Mouse (Mus musculus): ENCODE results near the gene Tsg101. TPM values are rescaled to one million over a fixed set of nuclear protein-coding genes. Genes with fewer than 3 reads are reported as not detected.

Gene Tsg101
- polyA plus RNA-seq, 1 experiment from 2014 or later, result 129 TPM

Other genes with a start within 250 kb of the Tsg101 start
- 0.11 and 0.30 TPM in 2 replicates for gene Tph1, start 247.4 kb downstream of the Tsg101 start, polyA plus RNA-seq (2014; fragmentation: Nextera tagmentation; extraction: Ambion mirVana)
- gene Saal1, start 209.3 kb downstream of the Tsg101 start, polyA plus RNA-seq (2014; fragmentation: Nextera tagmentation; extraction: Ambion mirVana), result 30.7 and 32.7 TPM in 2 replicates
- gene Saa3, start 204.3 kb downstream of the Tsg101 start, polyA plus RNA-seq (2014; fragmentation: Nextera tagmentation; extraction: Ambion mirVana), result 0.29 and 0.78 TPM in 2 replicates
- gene Saa4, start 187.4 kb downstream of the Tsg101 start, polyA plus RNA-seq (2014; fragmentation: Nextera tagmentation; extraction: Ambion mirVana), result 5.7 and 6.1 TPM in 2 replicates
- 0.90 and 1.1 TPM in 2 replicates for gene Saa1, start 177.0 kb downstream of the Tsg101 start, polyA plus RNA-seq (2014; fragmentation: Nextera tagmentation; extraction: Ambion mirVana)
- 1.2 TPM in 1 of 2 replicates, not detected in the other for gene Saa2, start 168.2 kb downstream of the Tsg101 start, polyA plus RNA-seq (2014; fragmentation: Nextera tagmentation; extraction: Ambion mirVana)
- 15.5 and 16.7 TPM in 2 replicates for gene Hps5, start 123.9 kb downstream of the Tsg101 start, polyA plus RNA-seq (2014; fragmentation: Nextera tagmentation; extraction: Ambion mirVana)
- gene Gtf2h1, start 123.9 kb downstream of the Tsg101 start, polyA plus RNA-seq (2014; fragmentation: Nextera tagmentation; extraction: Ambion mirVana), result 83.6 and 95.7 TPM in 2 replicates
- 3,525 and 3,814 TPM in 2 replicates for gene Ldha, start 78.5 kb downstream of the Tsg101 start, polyA plus RNA-seq (2014; fragmentation: Nextera tagmentation; extraction: Ambion mirVana)
- 0.17 and 0.73 TPM in 2 replicates for gene Ldhc, start 58.8 kb downstream of the Tsg101 start, polyA plus RNA-seq (2014; fragmentation: Nextera tagmentation; extraction: Ambion mirVana)
- 9.1 and 10.5 TPM in 2 replicates for gene Uevld, start 38.6 kb upstream of the Tsg101 start, polyA plus RNA-seq (2014; fragmentation: Nextera tagmentation; extraction: Ambion mirVana)
- not detected in 2 replicates for gene Gm9999, start 63.6 kb upstream of the Tsg101 start, polyA plus RNA-seq (2014; fragmentation: Nextera tagmentation; extraction: Ambion mirVana)
- gene Spty2d1, start 88.4 kb upstream of the Tsg101 start, polyA plus RNA-seq (2014; fragmentation: Nextera tagmentation; extraction: Ambion mirVana), result 21.4 and 25.3 TPM in 2 replicates
- gene Tmem86a, start 130.6 kb upstream of the Tsg101 start, polyA plus RNA-seq (2014; fragmentation: Nextera tagmentation; extraction: Ambion mirVana), result 23.3 and 24.2 TPM in 2 replicates
- 0.10 and 0.55 TPM in 2 replicates for gene Ptpn5, start 213.7 kb upstream of the Tsg101 start, polyA plus RNA-seq (2014; fragmentation: Nextera tagmentation; extraction: Ambion mirVana)